Mouse (Mus musculus) liver, embryonic 12.5 days (tissue): ENCODE data around the gene Sipa1l1. TPM values are rescaled to one million over a fixed set of nuclear protein-coding genes. Genes with fewer than 3 reads are reported as not detected.

Source experiments
- ATAC-seq: fragments of 200-750 bp; cut with Nextera tagmentation; 2 replicates; pipeline ENCODE4 v1.8.0; 2017; ENCODE audit warnings: moderate number of reproducible peaks, mild to moderate bottlenecking, moderate library complexity
- H3K27ac ChIP-seq: fragments of 300-500 bp; sonication (generic); 2 replicates; pipeline ENCODE4 v1.5.1; 2016; ENCODE audit warnings: mild to moderate bottlenecking
- H3K27me3 ChIP-seq: fragments of 300-500 bp; sonication (generic); replicated peaks from 2 replicates; pipeline ENCODE4 v1.6.1; 2016; ENCODE audit warnings: mild to moderate bottlenecking, moderate library complexity
- H3K36me3 ChIP-seq: fragments of 300-500 bp; sonication (generic); 2 replicates; pipeline ENCODE4 v1.6.1; 2016; ENCODE audit warnings: mild to moderate bottlenecking, moderate library complexity
- H3K4me1 ChIP-seq: fragments of 300-500 bp; sonication (generic); 2 replicates; pipeline ENCODE4 v1.6.1; 2016
- H3K4me2 ChIP-seq: fragments of 300-500 bp; sonication (generic); 2 replicates; pipeline ENCODE4 v1.6.1; 2016; ENCODE audit warnings: mild to moderate bottlenecking, moderate library complexity
- H3K4me3 ChIP-seq: fragments of 300-500 bp; sonication (generic); 2 replicates; pipeline ENCODE4 v1.5.1; 2016; ENCODE audit warnings: mild to moderate bottlenecking, moderate library complexity
- H3K9ac ChIP-seq: fragments of 300-500 bp; sonication (generic); 2 replicates; pipeline ENCODE4 v1.6.1; 2016; ENCODE audit warnings: mild to moderate bottlenecking, moderate library complexity
- H3K9me3 ChIP-seq: fragments of 300-500 bp; sonication (generic); replicated peaks from 2 replicates; pipeline ENCODE4 v1.6.1; 2016; ENCODE audit warnings: mild to moderate bottlenecking, moderate library complexity
- WGBS: fragments of 180-500 bp; shearing (Covaris S2); methylation state at CpG from one replicate; pipeline ENCODE4 v1.1.7; 2016; ENCODE audit not compliant: insufficient replicate concordance; 5-methylcytosine and 5-hydroxymethylcytosine counted together
- polyA plus RNA-seq: library from polyadenylated mRNA; unstranded; fragments of >200 nt; fragmentation: Nextera tagmentation; extraction: Ambion mirVana; gene quantifications from 2 replicates; pipeline ENCODE4 v1.2.1, GENCODE M21; 2016

The Sipa1l1 gene
- polyA plus RNA-seq, 1 experiment from 2014 or later, result 10.6 TPM

- ATAC-seq, result peak; percentile 76
- Histone ChIP-seq H3K27me3 (no peaks in the 10 kb centered on the region), H3K27ac (no peak overlapping the region), H3K4me1 (peaks cover 49% of the 10 kb centered on the region), H3K36me3 (peaks cover 5% of the 10 kb centered on the region; the same call in 1 of the 2 replicates), H3K4me2 (no peak overlapping the region; the same call in 1 of the 2 replicates), H3K9me3 (no peaks in the 10 kb centered on the region), H3K4me3 (no peak overlapping the region), H3K9ac (no peak overlapping the region)
- WGBS, result 59% methylated on average over 2 of the region's 2 CpGs
Measured at GRCm38 (mm10) chr12:82196213-82196612, 27.1 kb downstream of the Sipa1l1 start.

GRCm38 (mm10) chr12:82196615-82197146 lies 27.6 kb downstream of the Sipa1l1 start:
- H3K4me1 ChIP-seq, result peaks cover 47% of the 10 kb centered on the region
- ATAC-seq, result peak; percentile 37; the same call in 1 of the 2 replicates

GRCm38 (mm10) chr12:82197207-82197606 lies 28.1 kb downstream of the Sipa1l1 start:
- Histone ChIP-seq H3K4me2 (no peak overlapping the region), H3K9ac (no peak overlapping the region), H3K4me1 (peaks cover 46% of the 10 kb centered on the region), H3K27me3 (no peaks in the 10 kb centered on the region), H3K36me3 (peaks cover 5% of the 10 kb centered on the region; the same call in 1 of the 2 replicates), H3K4me3 (no peak overlapping the region), H3K27ac (no peak overlapping the region), H3K9me3 (no peaks in the 10 kb centered on the region)
- 65% methylated on average over 2 of the region's 2 CpGs for WGBS
- no peak for ATAC-seq

More at GRCm38 (mm10) chr12:82196615-82197146, 27.6 kb downstream of the Sipa1l1 start:
- Histone ChIP-seq H3K9ac (no peak overlapping the region), H3K36me3 (peaks cover 5% of the 10 kb centered on the region; the same call in 1 of the 2 replicates), H3K4me2 (no peak overlapping the region), H3K27me3 (no peaks in the 10 kb centered on the region), H3K27ac (no peak overlapping the region), H3K4me3 (no peak overlapping the region), H3K9me3 (no peaks in the 10 kb centered on the region)
- 57% methylated on average over 7 of the region's 7 CpGs for WGBS

- H3K4me2 ChIP-seq, result no peak overlapping the region
- no peak overlapping the region for H3K4me3 ChIP-seq
- H3K27ac ChIP-seq, result no peak overlapping the region
- peaks cover 56% of the 10 kb centered on the region for H3K4me1 ChIP-seq
- H3K36me3 ChIP-seq, result peaks cover 5% of the 10 kb centered on the region; the same call in 1 of the 2 replicates
- no peaks in the 10 kb centered on the region for H3K27me3 ChIP-seq
- H3K9me3 ChIP-seq, result no peaks in the 10 kb centered on the region
- no peak overlapping the region for H3K9ac ChIP-seq
- WGBS, result 79% methylated on average over 6 of the region's 6 CpGs
- no peak for ATAC-seq
Measured at GRCm38 (mm10) chr12:82199286-82199685, 30.2 kb downstream of the Sipa1l1 start.

GRCm38 (mm10) chr12:82204106-82204505 lies 35.0 kb downstream of the Sipa1l1 start:
- peaks cover 5% of the 10 kb centered on the region; the same call in 1 of the 2 replicates for H3K36me3 ChIP-seq
- H3K27me3 ChIP-seq, result no peaks in the 10 kb centered on the region
- no peaks in the 10 kb centered on the region for H3K9me3 ChIP-seq
- no peak overlapping the region for H3K4me2 ChIP-seq
- H3K4me1 ChIP-seq, result peaks cover 24% of the 10 kb centered on the region
- H3K9ac ChIP-seq, result no peak overlapping the region
- no peak overlapping the region for H3K4me3 ChIP-seq
- ATAC-seq, result no peak
- H3K27ac ChIP-seq, result no peak overlapping the region
- 83% methylated on average over 6 of the region's 6 CpGs for WGBS

GRCm38 (mm10) chr12:82206857-82207647 lies 37.9 kb downstream of the Sipa1l1 start:
- no peak overlapping the region for H3K9ac ChIP-seq
- no peaks in the 10 kb centered on the region for H3K9me3 ChIP-seq
- H3K4me1 ChIP-seq, result peaks cover 18% of the 10 kb centered on the region
- no peaks in the 10 kb centered on the region; the same call in 1 of the 2 replicates for H3K36me3 ChIP-seq
- no peak overlapping the region for H3K27ac ChIP-seq
- no peak for ATAC-seq
- H3K4me2 ChIP-seq, result no peak overlapping the region
- 79% methylated on average over 8 of the region's 8 CpGs for WGBS
- H3K27me3 ChIP-seq, result no peaks in the 10 kb centered on the region
- no peak overlapping the region for H3K4me3 ChIP-seq

GRCm38 (mm10) chr12:82208046-82208445 lies 38.9 kb downstream of the Sipa1l1 start:
- Histone ChIP-seq H3K9ac (no peak overlapping the region), H3K4me3 (no peak overlapping the region), H3K27ac (no peak overlapping the region), H3K9me3 (no peaks in the 10 kb centered on the region), H3K27me3 (no peaks in the 10 kb centered on the region), H3K4me2 (no peak overlapping the region), H3K36me3 (no peaks in the 10 kb centered on the region; the same call in 1 of the 2 replicates), H3K4me1 (peaks cover 12% of the 10 kb centered on the region)
- 59% methylated on average over 3 of the region's 3 CpGs for WGBS
- no peak for ATAC-seq

- no peak overlapping the region for H3K27ac ChIP-seq
- no peaks in the 10 kb centered on the region for H3K9me3 ChIP-seq
- WGBS, result 64% methylated on average over 4 of the region's 4 CpGs
- no peak overlapping the region for H3K4me2 ChIP-seq
- H3K9ac ChIP-seq, result no peak overlapping the region
- no peaks in the 10 kb centered on the region for H3K27me3 ChIP-seq
- H3K36me3 ChIP-seq, result no peaks in the 10 kb centered on the region
- H3K4me3 ChIP-seq, result no peak overlapping the region
- ATAC-seq, result no peak
- H3K4me1 ChIP-seq, result peaks cover 6% of the 10 kb centered on the region
Measured at GRCm38 (mm10) chr12:82208611-82209010, 39.5 kb downstream of the Sipa1l1 start.

- WGBS, result 22% methylated on average over 2 of the region's 2 CpGs
- no peak for ATAC-seq
- H3K4me3 ChIP-seq, result no peak overlapping the region
- no peak overlapping the region for H3K27ac ChIP-seq
- peaks cover 5% of the 10 kb centered on the region; the same call in 1 of the 2 replicates for H3K36me3 ChIP-seq
- H3K4me2 ChIP-seq, result no peak overlapping the region
- H3K4me1 ChIP-seq, result peaks cover 6% of the 10 kb centered on the region
- H3K27me3 ChIP-seq, result no peaks in the 10 kb centered on the region
- H3K9ac ChIP-seq, result no peak overlapping the region
- no peaks in the 10 kb centered on the region for H3K9me3 ChIP-seq
Measured at GRCm38 (mm10) chr12:82209753-82210152, 40.6 kb downstream of the Sipa1l1 start.

- Histone ChIP-seq H3K27me3 (no peaks in the 10 kb centered on the region), H3K36me3 (peaks cover 5% of the 10 kb centered on the region; the same call in 1 of the 2 replicates), H3K4me2 (no peak overlapping the region), H3K9me3 (no peaks in the 10 kb centered on the region), H3K9ac (no peak overlapping the region), H3K4me1 (peaks cover 8% of the 10 kb centered on the region), H3K4me3 (no peak overlapping the region), H3K27ac (no peak overlapping the region)
- WGBS, result 72% methylated on average over 2 of the region's 2 CpGs
- ATAC-seq, result no peak
Measured at GRCm38 (mm10) chr12:82213056-82213455, 43.9 kb downstream of the Sipa1l1 start.

- no peak overlapping the region for H3K9ac ChIP-seq
- ATAC-seq, result 0 out of 2 replicates have a peak, but pooled peaks have one; percentile 30
- H3K9me3 ChIP-seq, result no peaks in the 10 kb centered on the region
- no peak overlapping the region for H3K27ac ChIP-seq
- H3K4me3 ChIP-seq, result no peak overlapping the region
- peaks cover 5% of the 10 kb centered on the region; the same call in 1 of the 2 replicates for H3K36me3 ChIP-seq
- WGBS, result 35% methylated on average over 5 of the region's 5 CpGs
- no peak overlapping the region for H3K4me2 ChIP-seq
- H3K4me1 ChIP-seq, result peaks cover 20% of the 10 kb centered on the region
- H3K27me3 ChIP-seq, result no peaks in the 10 kb centered on the region
Measured at GRCm38 (mm10) chr12:82214916-82215315, 45.8 kb downstream of the Sipa1l1 start.
